Mouse (Mus musculus) left cerebral cortex, adult 2 months (tissue): Measurements from ENCODE around the gene Ggact. TPM values are rescaled to one million over a fixed set of nuclear protein-coding genes. Genes with fewer than 3 reads are reported as not detected.

ENCODE experiments used
- DNase-seq, 2 experiments: peaks; one replicate each; pipeline ENCODE4 v3.0.0; 2021 to 2022; ENCODE audit warnings: low spot score in 2 of 2, mixed read lengths in 1 of 2; ENCODE audit errors: extremely low spot score in 1 of 2
- H3K27ac ChIP-seq: fragments of 200-600 bp; 2 replicates; pipeline ENCODE4 v1.8.1; 2022
- H3K4me3 ChIP-seq: fragments of 200-600 bp; 2 replicates; pipeline ENCODE4 v1.8.1; 2022
- CTCF ChIP-seq: fragments of 200-600 bp; IDR thresholded peaks from 2 replicates; pipeline ENCODE4 v1.8.1; 2022; ENCODE audit warnings: antibody characterized with exemption, mild to moderate bottlenecking, moderate library complexity
- intact Hi-C: fragments of 180-260 bp; cut with DNase I; formaldehyde crosslinking; loops from one replicate; pipeline ENCODE4 v1.15.1; 2025
- long read RNA-seq, 2 experiments: library from polyadenylated mRNA; stranded (forward); transcript quantifications; one replicate each; pipeline ENCODE4 v2.0.0; 2021; ENCODE audit warnings: borderline mapping rate in 2 of 2
- total RNA-seq, 2 experiments: library from RNA; stranded (reverse); gene quantifications; 2 replicates each; pipeline ENCODE4 v1.2.3; 2021

Gene Ggact
- 10 to 100 TPM; 29.8 to 29.9 TPM for total RNA-seq
- long read RNA-seq, experiment 1, partial matches to known transcripts, result 1 of 5 reads
- long read RNA-seq, experiment 1, other reads (novel, unspliced or antisense), result 0 of 5 reads
- long read RNA-seq, experiment 2, partial matches to known transcripts, result 0 of 5 reads
- long read RNA-seq, experiment 2, other reads (novel, unspliced or antisense), result 3 of 5 reads

DNA sequence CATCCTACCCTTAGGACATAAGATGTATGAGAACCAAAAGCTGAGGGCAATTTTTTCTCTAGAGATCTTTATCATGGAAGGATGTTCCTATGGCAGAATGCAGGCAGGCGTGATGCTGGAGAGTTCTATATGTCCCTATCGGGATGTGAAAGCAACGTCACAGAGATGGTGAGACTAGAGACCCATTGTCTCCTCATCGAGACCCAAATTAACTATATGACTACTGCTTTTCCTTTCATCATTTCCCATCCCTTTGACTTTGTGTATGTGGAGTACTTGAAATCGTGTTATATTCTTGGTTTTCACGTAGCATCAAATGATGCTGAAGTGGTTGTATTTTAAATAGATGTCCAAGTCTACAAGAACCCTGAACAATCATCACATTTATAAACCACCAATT is at the start of gene Ggact:
Gene Ggact (minus strand): TSS at position 101 of the 400 bp plus-strand sequence.
- Histone ChIP-seq H3K4me3 (peak within 1 kb of the TSS; percentile 84), H3K27ac (peak within 1 kb of the TSS; percentile 62)
- intact Hi-C loops, result no loop called here
- no peak for DNase-seq
- no peak for TF ChIP-seq CTCF

DNA sequence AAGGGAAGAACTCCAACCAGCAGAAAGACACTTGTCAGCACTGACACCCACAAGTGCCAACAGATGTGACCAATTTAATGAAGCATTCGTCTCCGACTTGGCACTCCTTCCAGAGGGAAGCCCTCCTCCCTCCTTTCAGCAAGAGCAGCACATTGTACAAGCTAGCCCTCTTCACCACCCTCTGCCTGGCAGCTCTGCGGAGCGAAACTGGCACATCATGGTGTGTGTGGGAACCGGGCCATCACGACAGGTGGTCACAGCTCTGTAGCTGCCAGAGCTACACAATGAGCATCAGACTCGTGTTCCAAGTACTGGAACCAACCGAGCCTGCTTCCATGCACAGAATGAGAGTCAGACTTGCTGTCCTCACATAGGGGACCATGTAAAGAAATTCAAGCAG is 44.4 kb upstream of the Ggact start:
- TF ChIP-seq CTCF, result no peak
- peak; percentile 72 to 86 for DNase-seq
- no peak overlapping the region for H3K4me3 ChIP-seq
- intact Hi-C loops, result loop anchor here (1.0 to 2.0 kb wide), 3 partner anchors 25 to 244 kb away; no protein-coding TSS in a partner anchor
- no peak overlapping the region for H3K27ac ChIP-seq

DNA sequence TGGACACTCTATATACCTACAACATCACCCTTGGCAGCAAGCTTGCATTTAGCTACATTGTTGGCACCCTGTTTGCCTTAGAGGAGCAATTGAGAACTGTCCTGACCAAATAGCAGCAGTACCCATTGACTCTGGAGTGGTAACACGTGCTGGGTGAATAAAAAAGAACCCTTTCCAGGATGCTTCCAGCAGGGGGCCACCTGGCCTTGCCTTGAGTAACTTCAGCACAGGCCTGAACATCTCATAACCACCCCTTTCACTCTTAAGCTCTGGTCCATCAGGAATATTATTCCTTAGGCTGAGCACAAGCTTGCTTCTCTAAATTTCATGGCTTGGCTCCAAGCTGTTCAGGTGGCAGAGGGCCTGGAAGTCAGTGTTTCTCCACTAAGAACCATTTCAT is 39.8 kb upstream of the Ggact start:
- TF ChIP-seq CTCF, result peak; percentile 76
- intact Hi-C loops, result loop anchor here (1.0 kb wide), 2 partner anchors 285 to 361 kb away; no protein-coding TSS in a partner anchor
- no peak overlapping the region for H3K4me3 ChIP-seq
- DNase-seq, result peak; percentile 63 to 66
- no peak overlapping the region for H3K27ac ChIP-seq

DNA sequence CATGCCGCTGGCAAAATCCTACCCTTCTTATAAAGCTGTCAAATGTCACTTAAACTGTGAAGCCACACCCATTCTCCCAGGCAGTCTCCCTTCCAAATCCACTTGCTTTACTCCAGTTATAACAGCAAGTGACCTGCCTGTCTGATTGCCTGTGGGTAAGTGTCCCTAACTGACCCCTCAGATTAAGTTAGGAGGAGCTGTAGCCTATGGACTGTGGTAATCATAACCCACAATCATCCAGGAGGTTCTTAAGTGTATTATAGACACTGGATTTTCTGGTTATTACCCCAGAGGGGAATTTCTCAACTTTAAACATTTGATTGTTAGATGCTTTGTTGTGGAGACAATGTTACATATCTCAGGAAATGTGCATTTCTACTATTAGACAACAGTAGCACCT is 39.0 kb upstream of the Ggact start:
- DNase-seq, result no peak
- no peak for TF ChIP-seq CTCF
- Histone ChIP-seq H3K27ac (no peak overlapping the region), H3K4me3 (no peak overlapping the region)
- intact Hi-C loops, result no loop called here

DNA sequence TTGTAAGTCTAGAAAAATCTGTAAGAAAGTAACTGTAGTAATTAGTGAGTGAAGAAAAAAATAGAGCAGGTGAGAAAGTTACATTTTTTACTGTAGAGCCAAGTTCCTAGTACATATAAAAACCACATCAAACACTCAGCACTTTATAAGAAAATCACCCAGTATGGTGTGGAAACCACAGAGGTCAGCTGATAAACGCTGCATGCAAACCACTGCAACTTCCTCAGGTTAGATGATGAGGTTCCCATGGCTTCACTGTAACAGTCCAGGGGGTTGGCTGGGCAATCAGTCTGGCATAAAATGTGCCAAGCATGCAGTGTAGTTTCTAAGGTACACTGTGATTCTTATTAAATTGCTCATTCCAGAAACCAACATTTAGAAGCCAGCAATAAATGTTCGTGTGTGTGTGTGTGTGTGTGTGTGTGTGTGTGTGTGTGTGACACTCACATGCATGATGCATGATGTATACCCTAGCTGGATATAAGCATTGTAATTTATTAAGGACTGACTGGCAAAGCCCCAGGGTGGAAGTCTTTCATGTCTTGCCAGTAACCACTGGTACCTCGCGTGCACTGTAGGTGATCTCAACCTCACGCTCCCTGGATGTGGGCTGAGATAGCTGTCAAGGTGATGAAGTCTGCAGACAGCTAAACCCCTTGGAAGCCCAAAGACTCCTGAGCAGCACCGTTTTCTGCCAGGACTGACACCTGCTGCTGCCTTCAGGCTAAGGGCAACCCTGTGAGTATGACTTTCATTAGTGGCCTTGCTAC is 38.3 kb upstream of the Ggact start:
- Histone ChIP-seq H3K27ac (no peak overlapping the region), H3K4me3 (no peak overlapping the region)
- intact Hi-C loops, result no loop called here
- TF ChIP-seq CTCF, result no peak
- DNase-seq, result no peak

DNA sequence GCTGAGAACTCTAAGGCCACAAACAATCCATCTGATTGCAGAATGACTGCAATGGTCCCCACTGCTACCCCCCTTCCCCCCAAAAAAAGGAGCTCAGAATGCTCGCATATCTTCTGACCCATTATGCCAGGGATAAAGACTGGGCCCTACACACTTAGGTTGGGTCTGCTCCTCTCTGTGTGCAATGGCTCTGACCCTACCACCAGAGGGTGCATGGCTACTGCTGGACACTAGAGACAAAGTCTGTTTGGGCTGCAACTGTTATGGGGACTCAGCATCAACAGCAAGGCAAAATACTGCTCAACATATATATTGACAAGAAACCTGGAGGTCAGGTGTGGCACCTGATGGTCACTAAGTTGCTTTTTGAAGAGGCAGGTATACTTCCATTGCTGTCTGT is 37.4 kb upstream of the Ggact start:
- no peak overlapping the region for H3K4me3 ChIP-seq
- TF ChIP-seq CTCF, result peak; percentile 18
- DNase-seq, result no peak
- intact Hi-C loops, result no loop called here
- H3K27ac ChIP-seq, result no peak overlapping the region

DNA sequence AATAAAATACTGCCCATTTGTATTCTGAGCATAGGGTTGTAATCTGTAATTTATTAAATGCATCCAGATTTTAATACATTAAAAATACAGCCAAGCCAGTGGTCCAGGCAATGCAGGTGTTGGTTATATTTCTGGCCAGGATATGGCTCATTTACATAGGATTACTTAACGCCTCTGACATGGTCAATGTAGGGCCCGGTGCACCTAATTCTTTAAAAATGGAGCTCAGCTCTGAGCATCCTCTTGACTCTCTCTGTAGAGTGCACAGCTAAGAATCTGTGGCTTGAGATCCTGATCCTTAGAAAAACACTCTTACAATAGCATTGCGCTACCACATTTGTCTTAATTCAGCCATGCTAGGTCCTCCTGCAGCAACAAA is 29.9 kb upstream of the Ggact start:
- no peak for DNase-seq
- Histone ChIP-seq H3K4me3 (no peak overlapping the region), H3K27ac (no peak overlapping the region)
- intact Hi-C loops, result no loop called here
- no peak for TF ChIP-seq CTCF

DNA sequence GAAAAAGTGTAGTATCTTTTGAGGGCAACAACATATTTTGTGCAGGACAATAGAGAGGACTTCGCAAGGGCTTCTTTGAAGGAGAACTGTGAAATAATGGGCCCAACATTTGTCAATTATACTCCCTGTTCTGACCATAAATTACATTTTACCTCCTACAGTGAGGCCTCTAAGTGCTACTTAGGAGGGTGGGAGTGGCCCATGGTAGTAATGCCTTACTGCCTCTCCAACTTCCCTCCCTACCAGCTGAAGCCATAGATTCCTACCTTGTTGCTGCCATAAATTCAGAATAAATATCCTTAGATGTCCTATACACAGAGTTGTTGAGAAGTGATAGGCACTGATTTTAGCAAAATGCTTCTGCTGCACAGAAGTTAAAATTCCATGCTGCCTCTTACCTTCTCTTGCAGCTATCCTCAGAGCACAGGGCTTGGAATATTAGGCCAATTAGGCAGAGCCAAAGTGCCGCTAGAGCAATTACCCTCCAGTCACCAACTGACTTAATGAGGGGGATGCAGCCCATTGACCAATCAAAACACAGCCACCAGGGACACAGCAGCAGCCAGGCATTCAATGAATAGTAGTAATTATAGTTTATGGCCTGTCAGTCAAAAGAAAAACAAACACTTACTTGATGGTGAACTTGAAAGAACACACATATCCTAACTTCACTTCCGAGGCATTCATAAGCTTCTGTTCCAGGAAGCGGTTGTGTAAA is 29.4 kb upstream of the Ggact start:
- Histone ChIP-seq H3K4me3 (no peak overlapping the region), H3K27ac (no peak overlapping the region)
- no peak for TF ChIP-seq CTCF
- no peak for DNase-seq
- intact Hi-C loops, result no loop called here

DNA sequence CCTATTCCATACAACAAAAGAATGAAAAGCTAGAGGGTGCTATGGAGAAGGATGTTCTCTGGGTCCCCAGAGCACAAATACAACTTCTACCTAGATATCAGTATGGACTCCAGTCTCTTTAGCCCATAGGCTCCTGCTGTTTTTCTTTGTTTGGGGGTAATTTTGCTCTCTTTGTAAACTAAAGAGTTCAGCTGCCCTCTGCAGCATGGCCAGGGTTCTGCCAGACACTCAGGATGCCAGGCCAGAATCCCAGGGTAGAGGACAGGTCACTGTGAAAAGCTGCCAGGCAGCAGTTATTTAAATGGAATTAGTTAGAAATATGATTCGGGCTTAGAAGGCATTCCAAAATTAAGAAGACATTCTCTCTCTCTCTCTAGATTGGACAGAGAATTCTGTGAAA is 22.9 kb upstream of the Ggact start:
- TF ChIP-seq CTCF, result no peak
- H3K27ac ChIP-seq, result no peak overlapping the region
- intact Hi-C loops, result no loop called here
- DNase-seq, result no peak
- no peak overlapping the region for H3K4me3 ChIP-seq

DNA sequence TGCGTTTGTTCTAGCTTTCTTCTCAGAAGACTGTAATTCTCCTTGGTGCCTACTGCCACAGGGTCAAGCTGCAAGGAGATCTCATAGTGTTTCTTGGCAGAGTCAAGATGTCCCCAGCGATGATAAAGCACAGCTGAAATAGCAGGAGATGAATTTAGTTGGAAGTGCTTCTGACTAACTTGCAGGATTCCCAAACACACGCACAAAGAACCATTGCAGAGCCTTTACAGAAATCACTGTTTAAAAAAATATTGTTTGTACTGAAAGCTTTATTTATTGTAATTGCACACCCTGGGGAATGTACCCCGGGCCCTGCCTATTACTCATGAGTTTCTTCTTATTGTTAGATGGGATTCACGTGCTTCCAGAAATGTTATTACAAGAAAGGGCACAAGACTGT is 6.5 kb upstream of the Ggact start:
- TF ChIP-seq CTCF, result no peak
- no peak for DNase-seq
- H3K4me3 ChIP-seq, result no peak overlapping the region
- peak overlapping the region; percentile 13; the same call in 1 of the 2 replicates for H3K27ac ChIP-seq
- intact Hi-C loops, result no loop called here

DNA sequence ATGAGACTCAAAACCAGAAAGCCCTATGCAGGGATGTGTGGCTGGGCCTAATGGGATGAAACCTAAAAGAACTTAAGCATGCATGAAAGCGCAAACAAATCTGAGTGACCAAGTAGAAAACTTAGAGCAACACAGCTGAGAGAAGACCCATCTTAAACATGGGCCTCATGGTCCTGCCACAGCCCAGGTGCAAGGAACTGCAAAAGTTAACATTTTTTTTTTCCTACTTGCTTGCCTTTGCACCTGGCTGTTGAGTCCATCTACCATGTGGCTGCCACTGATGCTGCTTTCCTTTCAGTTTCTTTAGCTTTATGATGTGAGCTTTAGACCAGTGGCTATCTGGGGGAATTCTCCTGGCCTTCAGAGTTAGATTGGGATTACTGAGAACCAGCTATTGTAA is 4.1 kb upstream of the Ggact start:
- no peak for TF ChIP-seq CTCF
- no peak for DNase-seq
- H3K27ac ChIP-seq, result no peak overlapping the region
- H3K4me3 ChIP-seq, result no peak overlapping the region
- intact Hi-C loops, result no loop called here

DNA sequence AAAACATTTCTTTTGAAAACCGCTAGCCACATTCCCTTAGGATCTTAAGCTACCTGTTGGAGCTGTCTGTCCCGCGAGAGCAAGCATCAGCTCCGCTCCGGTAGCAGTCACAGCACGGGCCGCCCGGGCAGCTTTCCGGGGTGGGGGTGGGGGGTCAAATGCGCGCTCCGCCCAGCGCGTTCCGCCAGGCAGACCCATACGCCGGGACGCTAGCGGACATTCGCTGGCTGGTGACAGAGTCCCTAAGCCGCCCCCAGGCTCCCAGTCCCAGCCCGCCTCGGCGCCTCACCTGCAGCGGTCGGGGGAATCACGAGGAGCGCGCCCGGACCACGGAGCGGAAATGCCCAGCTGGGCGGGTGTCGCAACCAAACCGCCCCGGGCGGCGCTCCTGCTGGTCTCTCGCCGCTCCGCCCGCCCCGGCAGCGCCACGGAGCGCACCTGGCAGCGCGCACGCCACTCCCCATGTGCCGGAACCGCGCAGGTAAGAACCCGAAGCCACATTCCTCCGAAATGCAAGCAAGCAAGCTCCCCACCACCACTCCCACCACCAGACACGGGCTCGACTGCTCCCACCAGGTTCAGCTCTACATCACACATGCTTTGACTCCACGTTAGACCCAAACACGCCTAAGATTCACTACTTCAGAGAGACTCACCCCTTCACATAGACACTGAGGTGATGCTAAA is 602 bp downstream of the Ggact start:
- TF ChIP-seq CTCF, result no peak; the same call in 1 of the 2 replicates
- intact Hi-C loops, result no loop called here
- DNase-seq, result peak; percentile 63 to 75
- Histone ChIP-seq H3K4me3 (peak overlapping the region; percentile 84), H3K27ac (peak overlapping the region; percentile 62)
